Mouse (Mus musculus): ENCODE results near the gene Cox8c.

Gene Cox8c

GRCm38 (mm10) chr12:102899091-102899490 is at the start of gene Cox8c:
Cox8c (plus strand) TSS chr12:102899316.
- in situ Hi-C loops (cut with MboI; ENCODE audit: low pct_unique_long_range_greater_than_20kb in 1 of 2, low sequenced_read_pairs in 2 of 2, unreplicated experiment in 1 of 2), result no loop called here

DNA sequence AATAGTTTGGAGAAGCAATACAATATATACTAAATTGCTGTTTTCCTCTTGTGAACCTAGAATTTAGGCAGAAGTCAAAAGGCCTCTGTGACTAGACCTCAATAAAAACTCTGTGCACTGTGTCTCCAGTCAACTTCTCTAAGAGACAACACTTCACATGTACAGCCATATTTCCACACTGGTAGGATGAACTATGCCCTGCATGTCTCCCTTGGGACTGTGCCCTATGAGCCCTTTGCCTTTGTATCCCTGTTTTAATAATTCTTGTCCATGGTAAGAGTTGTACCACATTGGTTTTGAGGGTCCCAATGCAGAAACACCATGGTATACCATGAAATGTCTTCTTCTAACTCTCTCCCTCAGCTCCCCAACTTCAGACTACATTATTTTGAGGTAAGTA is 38.3 kb upstream of the Cox8c start:
- in situ Hi-C loops (cut with MboI; ENCODE audit: low pct_unique_long_range_greater_than_20kb in 1 of 2, low sequenced_read_pairs in 2 of 2, unreplicated experiment in 1 of 2), result no loop called here

GRCm38 (mm10) chr12:102869802-102870201 is 29.3 kb upstream of the Cox8c start:
- in situ Hi-C loops (cut with MboI; ENCODE audit: low pct_unique_long_range_greater_than_20kb in 1 of 2, low sequenced_read_pairs in 2 of 2, unreplicated experiment in 1 of 2), result no loop called here

- in situ Hi-C loops (cut with MboI; ENCODE audit: low pct_unique_long_range_greater_than_20kb in 1 of 2, low sequenced_read_pairs in 2 of 2, unreplicated experiment in 1 of 2), result no loop called here
Observed at GRCm38 (mm10) chr12:102870527-102870926, 28.6 kb upstream of the Cox8c start.

DNA sequence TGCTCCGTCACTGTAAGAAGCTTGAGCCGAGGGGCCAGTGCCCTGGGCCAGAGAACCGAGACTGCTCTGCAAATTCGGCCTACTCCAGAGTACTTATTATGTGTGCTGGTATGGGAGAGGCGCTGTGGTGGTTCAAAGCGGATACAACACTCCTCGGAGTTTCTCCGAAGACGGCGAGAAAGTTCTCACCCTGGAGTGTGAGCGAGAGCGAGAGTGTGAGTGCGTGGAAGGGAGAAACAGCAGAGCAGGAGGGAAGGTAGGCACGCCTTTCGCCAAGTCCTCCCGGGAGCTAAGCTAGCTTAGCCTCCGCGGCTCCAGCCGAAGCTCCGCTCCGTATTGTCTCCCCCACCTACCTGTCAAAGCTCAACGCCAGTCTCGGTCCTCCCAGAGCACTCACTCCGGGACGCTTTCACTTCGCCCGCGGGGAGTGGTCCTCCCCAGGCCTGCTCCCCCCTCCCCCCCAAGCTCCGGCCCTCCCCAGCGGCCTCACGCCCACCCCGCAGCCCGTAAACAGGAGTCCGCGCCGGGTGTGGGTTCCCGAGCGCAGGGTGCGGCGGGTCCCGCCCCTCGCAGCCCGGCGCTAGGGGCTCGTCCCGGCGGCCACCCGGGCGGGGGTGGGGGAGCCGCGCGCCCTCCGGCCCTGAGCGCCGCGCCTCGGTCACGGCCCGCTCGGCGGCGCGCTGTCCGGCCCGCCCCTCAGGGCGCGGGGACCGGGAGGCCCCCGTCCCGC is 21.6 kb upstream of the Cox8c start:
- in situ Hi-C loops (cut with MboI; ENCODE audit: low pct_unique_long_range_greater_than_20kb in 1 of 2, low sequenced_read_pairs in 2 of 2, unreplicated experiment in 1 of 2), result no loop called here

GRCm38 (mm10) chr12:102878031-102878823 is 20.9 kb upstream of the Cox8c start, which contains the start of gene Btbd7:
Btbd7 (minus strand) TSS chr12:102878471.
- in situ Hi-C loops (cut with MboI; ENCODE audit: low pct_unique_long_range_greater_than_20kb in 1 of 2, low sequenced_read_pairs in 2 of 2, unreplicated experiment in 1 of 2), result no loop called here

GRCm38 (mm10) chr12:102878901-102879300 is 20.2 kb upstream of the Cox8c start:
- in situ Hi-C loops (cut with MboI; ENCODE audit: low pct_unique_long_range_greater_than_20kb in 1 of 2, low sequenced_read_pairs in 2 of 2, unreplicated experiment in 1 of 2), result no loop called here

DNA sequence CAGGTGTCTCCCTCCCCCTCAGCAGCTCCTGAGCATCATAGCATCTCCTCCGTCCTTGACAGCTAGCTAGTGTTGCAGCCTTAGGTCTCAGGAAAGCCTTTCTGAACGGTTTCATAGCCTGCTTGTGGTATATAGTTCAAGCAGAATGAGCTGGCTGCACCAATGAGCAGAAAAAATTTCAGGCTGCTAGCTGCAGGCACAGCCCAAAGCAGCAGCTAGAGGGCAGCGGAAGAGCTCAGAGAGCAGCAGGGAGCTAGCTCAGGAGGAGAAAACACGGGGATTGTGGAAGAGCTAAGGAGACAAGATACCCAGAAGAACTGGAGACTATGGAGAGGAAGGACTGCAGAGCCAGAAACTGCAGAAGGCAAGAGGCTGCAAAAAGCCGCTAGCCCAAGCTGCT is 13.4 kb upstream of the Cox8c start:
- in situ Hi-C loops (cut with MboI; ENCODE audit: low pct_unique_long_range_greater_than_20kb in 1 of 2, low sequenced_read_pairs in 2 of 2, unreplicated experiment in 1 of 2), result no loop called here

DNA sequence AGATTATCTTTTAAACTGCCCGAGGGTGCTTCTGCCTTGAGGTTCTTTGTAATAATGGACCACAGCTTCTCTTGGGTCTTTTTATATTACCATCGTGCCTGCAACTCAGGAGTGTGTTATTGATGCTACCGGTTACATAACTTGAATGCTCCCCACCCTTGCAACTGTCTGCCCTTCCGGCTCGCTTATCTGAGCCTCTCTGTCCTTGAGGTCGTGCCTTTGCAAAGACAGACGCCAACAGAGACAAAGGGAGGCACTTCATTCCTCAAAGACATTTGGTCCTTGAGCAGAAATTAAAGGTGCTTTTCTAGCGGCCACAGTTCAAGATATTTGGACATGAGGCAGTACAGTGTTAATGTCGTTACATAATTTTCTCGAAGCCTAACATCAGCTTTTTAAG is 11.8 kb upstream of the Cox8c start:
- in situ Hi-C loops (cut with MboI; ENCODE audit: low pct_unique_long_range_greater_than_20kb in 1 of 2, low sequenced_read_pairs in 2 of 2, unreplicated experiment in 1 of 2), result no loop called here

DNA sequence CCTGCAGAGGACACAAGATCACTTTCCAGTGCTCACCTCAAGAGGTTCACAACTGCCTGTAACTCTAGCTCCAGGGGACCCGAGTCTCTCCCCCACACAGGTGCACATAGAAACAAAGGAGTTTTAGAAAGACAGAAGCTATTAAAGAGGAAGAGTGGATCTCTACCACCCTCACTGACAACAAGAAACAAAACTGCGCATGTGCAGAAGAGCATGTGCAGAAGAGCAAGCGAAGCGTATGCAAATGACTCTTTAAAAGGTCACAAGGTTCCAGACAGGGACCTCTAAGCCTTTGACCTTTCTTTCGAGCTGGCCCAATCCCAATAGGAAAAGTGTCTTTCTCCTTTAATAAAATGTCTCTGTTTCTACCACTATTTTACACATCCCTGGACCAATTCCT is 10.5 kb upstream of the Cox8c start:
- in situ Hi-C loops (cut with MboI; ENCODE audit: low pct_unique_long_range_greater_than_20kb in 1 of 2, low sequenced_read_pairs in 2 of 2, unreplicated experiment in 1 of 2), result no loop called here

DNA sequence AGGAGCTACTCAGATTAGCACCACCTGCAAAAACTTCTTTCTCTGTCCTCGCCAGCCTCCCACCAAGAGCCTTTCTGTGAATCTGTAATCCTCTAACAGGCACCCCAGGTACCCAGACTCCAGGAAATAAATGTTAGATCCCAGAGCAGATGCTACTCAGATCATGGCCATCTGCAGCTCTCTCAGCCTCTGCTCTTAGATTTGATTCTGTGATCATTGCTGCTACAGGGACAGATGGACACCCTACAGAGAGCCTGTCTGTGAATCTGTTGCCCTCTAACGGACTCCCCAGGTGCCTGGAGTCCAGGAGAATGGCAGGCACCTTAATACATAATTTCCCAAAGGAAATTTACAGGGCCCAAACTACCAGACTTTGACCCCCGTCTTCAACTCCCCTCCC is 9.1 kb downstream of the Cox8c start:
- in situ Hi-C loops (cut with MboI; ENCODE audit: low pct_unique_long_range_greater_than_20kb in 1 of 2, low sequenced_read_pairs in 2 of 2, unreplicated experiment in 1 of 2), result no loop called here

- in situ Hi-C loops (cut with MboI; ENCODE audit: low pct_unique_long_range_greater_than_20kb in 1 of 2, low sequenced_read_pairs in 2 of 2, unreplicated experiment in 1 of 2), result no loop called here
Observed at GRCm38 (mm10) chr12:102916073-102916472, 17.0 kb downstream of the Cox8c start.

DNA sequence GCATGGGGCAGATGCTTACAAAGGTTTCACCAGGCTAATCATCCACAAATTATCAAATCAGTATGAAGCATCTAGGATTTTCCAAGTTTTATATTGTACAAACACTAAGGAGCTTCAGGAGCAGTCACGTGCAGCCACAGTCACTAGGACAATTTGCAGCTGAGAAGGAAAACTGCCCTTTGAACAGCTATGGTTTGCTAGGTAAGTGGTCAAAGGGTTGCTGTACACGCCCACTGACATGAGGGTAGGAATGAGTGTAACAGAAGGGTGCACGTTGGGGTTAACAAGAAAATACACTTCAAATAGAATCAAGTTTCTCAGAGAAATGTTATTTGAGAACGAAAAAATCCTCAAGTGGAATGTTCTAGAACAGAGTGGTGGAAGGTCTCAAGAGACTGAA is 30.6 kb downstream of the Cox8c start:
- in situ Hi-C loops (cut with MboI; ENCODE audit: low pct_unique_long_range_greater_than_20kb in 1 of 2, low sequenced_read_pairs in 2 of 2, unreplicated experiment in 1 of 2), result no loop called here

GRCm38 (mm10) chr12:102930335-102930734 is 31.2 kb downstream of the Cox8c start:
- in situ Hi-C loops (cut with MboI; ENCODE audit: low pct_unique_long_range_greater_than_20kb in 1 of 2, low sequenced_read_pairs in 2 of 2, unreplicated experiment in 1 of 2), result no loop called here

DNA sequence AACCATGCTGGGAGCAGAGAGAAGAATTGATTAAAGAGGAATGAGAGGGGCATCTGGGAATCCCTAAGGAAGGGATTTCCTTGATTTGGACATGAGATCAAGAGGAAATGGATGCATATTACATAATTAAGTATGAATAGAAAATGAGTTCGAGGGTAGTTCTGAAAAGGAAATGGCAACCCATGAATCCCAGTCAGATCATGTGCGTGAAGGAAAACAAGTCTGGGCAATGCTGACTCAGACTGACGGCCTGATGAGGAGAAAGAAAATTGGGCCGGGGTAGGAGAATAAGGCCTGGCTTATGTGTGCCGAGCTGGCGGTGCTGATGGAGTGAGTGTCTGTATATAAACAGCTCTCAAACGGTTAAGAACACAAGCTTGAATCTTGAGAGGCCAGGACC is 31.7 kb downstream of the Cox8c start:
- in situ Hi-C loops (cut with MboI; ENCODE audit: low pct_unique_long_range_greater_than_20kb in 1 of 2, low sequenced_read_pairs in 2 of 2, unreplicated experiment in 1 of 2), result no loop called here

DNA sequence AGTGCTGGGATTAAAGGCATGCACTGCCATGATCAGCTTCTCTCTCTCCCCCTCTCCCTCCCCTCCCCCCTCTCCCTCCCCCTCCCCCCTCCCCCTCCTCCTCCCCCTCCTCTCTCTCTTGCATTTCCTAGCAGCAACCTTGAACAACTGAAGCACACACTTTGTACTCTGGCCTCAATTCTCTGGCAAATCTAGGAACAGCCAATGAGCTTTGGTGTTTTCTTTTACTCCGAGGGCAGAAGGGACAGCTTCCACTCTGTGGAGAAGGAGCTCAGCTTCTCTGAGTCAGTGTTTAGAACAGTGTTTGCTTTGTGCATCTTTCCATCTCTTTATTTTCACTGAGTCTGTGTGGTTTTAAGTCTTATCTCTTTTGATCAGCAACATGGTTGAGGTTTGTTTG is 36.8 kb downstream of the Cox8c start:
- in situ Hi-C loops (cut with MboI; ENCODE audit: low pct_unique_long_range_greater_than_20kb in 1 of 2, low sequenced_read_pairs in 2 of 2, unreplicated experiment in 1 of 2), result no loop called here

GRCm38 (mm10) chr12:102945571-102945970 is 46.5 kb downstream of the Cox8c start:
- in situ Hi-C loops (cut with MboI; ENCODE audit: low pct_unique_long_range_greater_than_20kb in 1 of 2, low sequenced_read_pairs in 2 of 2, unreplicated experiment in 1 of 2), result no loop called here

GRCm38 (mm10) chr12:102947826-102948225 is 48.7 kb downstream of the Cox8c start:
- in situ Hi-C loops (cut with MboI; ENCODE audit: low pct_unique_long_range_greater_than_20kb in 1 of 2, low sequenced_read_pairs in 2 of 2, unreplicated experiment in 1 of 2), result no loop called here

DNA sequence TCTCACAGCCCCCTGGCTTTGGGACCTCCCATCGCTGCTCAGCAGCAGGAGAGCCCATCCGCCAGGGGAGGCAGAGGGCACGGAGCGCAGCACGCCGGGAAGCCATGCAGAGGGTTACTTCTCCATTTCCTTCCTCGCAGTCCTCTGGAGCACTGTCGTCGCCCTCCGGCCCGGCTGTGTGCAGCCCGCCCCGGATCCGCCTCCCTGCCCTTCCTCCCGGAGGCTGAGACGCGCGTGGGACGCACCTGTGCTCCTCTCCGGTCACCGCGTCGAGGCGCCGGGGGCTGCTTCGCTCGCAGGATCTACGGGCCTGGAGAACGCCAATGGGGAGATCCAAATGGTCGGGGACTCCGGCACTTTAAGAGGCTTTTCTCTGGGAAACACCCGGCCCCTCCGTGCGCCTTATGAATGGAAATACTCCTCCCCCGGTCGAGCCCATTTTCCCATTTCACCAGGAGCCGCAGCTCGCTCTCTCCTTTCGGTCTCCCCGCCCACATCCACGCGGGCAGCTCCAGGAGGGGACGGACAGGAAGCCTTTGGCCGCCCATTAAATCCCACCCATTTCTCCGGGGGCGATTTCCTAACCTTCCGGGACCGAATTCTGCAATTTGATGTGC is 49.8 kb downstream of the Cox8c start, which contains the start of gene Unc79:
Gene Unc79, plus strand, starts transcription at position 82 of the 617 bp plus-strand sequence.
- in situ Hi-C loops (cut with MboI; ENCODE audit: low pct_unique_long_range_greater_than_20kb in 1 of 2, low sequenced_read_pairs in 2 of 2, unreplicated experiment in 1 of 2), result no loop called here

All from mouse embryonic stem cell (cell line).